Mouse (Mus musculus) kidney, adult 2 months (tissue): Measurements from ENCODE around the gene Abcb8. TPM values are rescaled to one million over a fixed set of nuclear protein-coding genes. Genes with fewer than 3 reads are reported as not detected.

Experiments
- DNase-seq: peaks from one replicate; pipeline ENCODE4 v3.0.0; 2021
- H3K27ac ChIP-seq: fragments of 200-500 bp; 2 replicates; pipeline ENCODE4 v1.5.1; 2012; ENCODE audit warnings: low read depth, low read length, control low read depth, inconsistent platforms; ENCODE audit not compliant: insufficient read depth
- H3K27me3 ChIP-seq: fragments of 200-500 bp; replicated peaks from 2 replicates; pipeline ENCODE4 v1.6.1; 2012; ENCODE audit warnings: mild to moderate bottlenecking, moderate library complexity, low read length, inconsistent platforms; ENCODE audit not compliant: control insufficient read depth, insufficient read depth
- H3K36me3 ChIP-seq: fragments of 200-500 bp; 2 replicates; pipeline ENCODE4 v1.6.1; 2012; ENCODE audit warnings: mild to moderate bottlenecking, moderate library complexity, low read length, inconsistent platforms; ENCODE audit not compliant: control insufficient read depth, insufficient read depth
- H3K4me1 ChIP-seq: fragments of 200-500 bp; 2 replicates; pipeline ENCODE4 v1.6.1; 2011; ENCODE audit warnings: low read length; ENCODE audit not compliant: control insufficient read depth, insufficient read depth
- H3K4me3 ChIP-seq: fragments of 200-500 bp; 2 replicates; pipeline ENCODE4 v1.5.1; 2011; ENCODE audit warnings: mild to moderate bottlenecking, low read depth, low read length, control low read depth; ENCODE audit not compliant: insufficient read depth
- CTCF ChIP-seq: fragments of 200-500 bp; conservative IDR thresholded peaks from 2 replicates; pipeline ENCODE4 v1.5.1; 2011; ENCODE audit warnings: low read depth, mild to moderate bottlenecking, control low read depth, low read length, moderate library complexity, mixed read lengths; ENCODE audit not compliant: insufficient read depth, insufficient read length
- POLR2A ChIP-seq: fragments of 200-500 bp; IDR thresholded peaks from one replicate; pipeline ENCODE4 v1.6.1; 2011; ENCODE audit warnings: low read depth, low read length, control low read depth
- WGBS: fragments of 180-500 bp; shearing (Covaris S2); methylation state at CpG from one replicate; pipeline ENCODE4 v1.1.7; 2018; 5-methylcytosine and 5-hydroxymethylcytosine counted together
- polyA plus RNA-seq: library from polyadenylated mRNA; depleted of rRNA; stranded (reverse); fragments of >200 nt; gene quantifications from 2 replicates; pipeline ENCODE4 v1.2.3, GENCODE M21; 2012

Abcb8 gene
- polyA plus RNA-seq, 1 experiment: 112 TPM

DNA sequence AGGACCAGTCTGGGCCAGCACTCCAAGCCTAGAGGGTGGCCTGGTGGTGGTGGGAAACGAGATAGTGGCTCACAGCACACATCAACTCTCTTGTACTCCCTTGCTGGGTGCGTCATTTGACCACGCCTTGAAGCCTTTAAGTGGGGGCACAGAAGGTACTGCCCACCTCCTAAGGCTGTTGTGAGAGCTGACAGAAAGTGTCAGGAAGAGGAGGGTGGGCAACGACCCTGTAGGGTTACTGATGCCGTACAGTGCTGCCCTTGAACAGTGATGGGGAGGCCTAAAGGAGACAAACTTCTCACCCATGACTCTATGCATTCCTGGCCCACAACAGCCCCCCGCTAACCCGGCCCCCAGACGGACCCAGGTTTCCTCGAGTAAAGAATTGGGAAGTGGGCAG is 27.0 kb upstream of the Abcb8 start:
- Histone ChIP-seq H3K27me3 (no peaks in the 10 kb centered on the region), H3K4me3 (no peak overlapping the region), H3K27ac (no peak overlapping the region), H3K36me3 (no peaks in the 10 kb centered on the region), H3K4me1 (no peaks in the 10 kb centered on the region)
- no peak for DNase-seq
- WGBS: 72% methylated on average over 9 of the region's 9 CpGs
- no peak for TF ChIP-seq POLR2A
- no peak for TF ChIP-seq CTCF

DNA sequence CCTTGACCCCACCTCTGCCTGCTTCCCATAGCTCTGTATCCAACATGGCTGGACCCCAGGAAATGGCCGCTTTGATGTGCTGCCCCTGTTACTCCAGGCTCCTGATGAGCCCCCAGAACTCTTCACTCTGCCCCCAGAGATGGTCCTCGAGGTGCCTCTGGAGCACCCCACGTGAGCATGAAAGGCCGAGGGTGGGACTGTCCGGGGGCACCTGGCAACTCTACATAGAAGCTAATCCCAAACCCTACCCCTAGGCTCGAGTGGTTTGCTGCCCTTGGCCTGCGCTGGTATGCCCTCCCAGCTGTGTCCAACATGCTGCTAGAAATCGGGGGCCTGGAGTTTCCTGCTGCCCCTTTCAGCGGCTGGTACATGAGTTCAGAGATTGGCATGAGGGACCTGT is 23.7 kb upstream of the Abcb8 start:
- no peak for DNase-seq
- no peaks in the 10 kb centered on the region for H3K4me1 ChIP-seq
- no peaks in the 10 kb centered on the region for H3K36me3 ChIP-seq
- H3K27ac ChIP-seq: no peak overlapping the region
- TF ChIP-seq CTCF: no peak
- no peak for TF ChIP-seq POLR2A
- H3K27me3 ChIP-seq: no peaks in the 10 kb centered on the region
- H3K4me3 ChIP-seq: no peak overlapping the region
- 89% methylated on average over 9 of the region's 9 CpGs for WGBS

DNA sequence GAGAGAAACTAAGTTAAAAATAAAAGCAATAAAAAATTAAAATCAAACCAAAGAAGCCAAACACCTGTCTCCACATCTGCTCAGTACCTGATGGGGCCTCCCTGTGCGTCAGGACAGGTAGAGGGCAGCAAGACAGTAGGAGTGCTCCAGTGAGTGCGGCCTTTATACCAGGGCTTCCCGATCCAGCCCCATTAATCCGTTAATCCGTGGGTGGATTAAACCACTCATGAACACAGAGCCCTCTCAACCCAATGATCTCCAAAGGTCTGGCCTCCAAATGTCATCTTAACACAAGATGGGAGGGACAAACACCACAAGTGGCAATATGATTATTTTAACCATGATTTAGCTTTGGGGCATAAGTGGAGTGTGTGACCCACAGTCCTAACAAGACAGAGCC is 19.7 kb upstream of the Abcb8 start:
- DNase-seq: no peak
- Histone ChIP-seq H3K4me1 (no peaks in the 10 kb centered on the region), H3K4me3 (no peak overlapping the region), H3K36me3 (no peaks in the 10 kb centered on the region), H3K27ac (no peak overlapping the region), H3K27me3 (no peaks in the 10 kb centered on the region)
- TF ChIP-seq CTCF (no peak), POLR2A (no peak)
- 83% methylated on average over 5 of the region's 5 CpGs for WGBS

DNA sequence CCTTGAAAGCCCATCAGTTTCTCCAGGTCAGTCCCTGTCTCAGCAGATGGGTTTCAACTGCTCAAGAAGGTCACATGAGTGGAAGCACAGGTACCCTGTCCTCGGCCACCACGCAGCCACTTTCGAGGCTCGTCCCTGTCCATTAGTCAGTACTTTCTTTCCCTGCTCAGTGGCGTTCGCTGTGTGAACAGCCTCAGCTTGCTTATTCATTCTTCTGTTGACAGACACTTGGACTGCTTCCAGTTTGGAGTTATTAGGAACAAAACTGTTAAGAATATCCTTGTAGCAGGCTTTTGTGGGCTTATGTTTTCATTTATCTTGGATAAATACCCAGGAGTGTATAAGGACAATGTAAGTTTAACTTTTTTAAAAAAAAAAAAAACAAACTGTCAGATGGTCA is 19.2 kb upstream of the Abcb8 start:
- peak; percentile 12 for DNase-seq
- Histone ChIP-seq H3K27ac (no peak overlapping the region), H3K36me3 (no peaks in the 10 kb centered on the region), H3K4me3 (no peak overlapping the region), H3K4me1 (no peaks in the 10 kb centered on the region), H3K27me3 (no peaks in the 10 kb centered on the region)
- TF ChIP-seq CTCF (no peak), POLR2A (no peak)
- WGBS: 46% methylated on average over 6 of the region's 6 CpGs

DNA sequence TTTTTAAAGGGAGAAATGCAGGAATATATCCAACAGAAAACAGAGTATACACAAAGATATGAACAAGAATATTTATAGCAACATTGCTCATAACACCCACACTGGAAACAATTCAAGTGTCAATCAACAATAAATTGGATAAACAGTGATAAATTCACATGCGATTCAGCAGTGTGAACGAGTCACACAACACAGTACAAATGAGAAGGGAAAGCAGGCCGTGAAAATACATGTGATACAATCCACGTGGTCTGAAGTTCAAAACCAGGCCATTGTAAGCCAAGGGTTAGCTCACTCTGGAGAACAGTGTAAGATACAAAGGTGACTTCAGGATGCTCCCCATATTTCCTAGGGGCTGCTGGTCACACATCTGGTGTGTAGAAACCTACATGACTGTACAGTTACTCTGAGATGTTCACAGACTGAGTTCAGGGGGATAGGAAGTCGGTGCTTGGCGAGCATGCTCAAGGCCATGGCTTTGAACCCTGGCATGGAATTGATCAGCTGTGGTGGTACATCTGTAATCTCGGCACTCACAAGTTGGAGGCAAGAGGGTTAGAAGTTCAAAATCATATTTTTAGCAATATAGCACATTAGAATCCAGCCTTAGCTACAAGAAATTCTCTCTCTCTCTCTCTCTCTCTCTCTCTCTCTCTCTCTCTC is 18.7 kb upstream of the Abcb8 start:
- H3K27ac ChIP-seq: no peak overlapping the region
- H3K36me3 ChIP-seq: no peaks in the 10 kb centered on the region
- DNase-seq: no peak
- no peaks in the 10 kb centered on the region for H3K4me1 ChIP-seq
- TF ChIP-seq POLR2A (no peak), CTCF (no peak)
- WGBS: 65% methylated on average over 7 of the region's 7 CpGs
- H3K27me3 ChIP-seq: no peaks in the 10 kb centered on the region
- no peak overlapping the region for H3K4me3 ChIP-seq

DNA sequence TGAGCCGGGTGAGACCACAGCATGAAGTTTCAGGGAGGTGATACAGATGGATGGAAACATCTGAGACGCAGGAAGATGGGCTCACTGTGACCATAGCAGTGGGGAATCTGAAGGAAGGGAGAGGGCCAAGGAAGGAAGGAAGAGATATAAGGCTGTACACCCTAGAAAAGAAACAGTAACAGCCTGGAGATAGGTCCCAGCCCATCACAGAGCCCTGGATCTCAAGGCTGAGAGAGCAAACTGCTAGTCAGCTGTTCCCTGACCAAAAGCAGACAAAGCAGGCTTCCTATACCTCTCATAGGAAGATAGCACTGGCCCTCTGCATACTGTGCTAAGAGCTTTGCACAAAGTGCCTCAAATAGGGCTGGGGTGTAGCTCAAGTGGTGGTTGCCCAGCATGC is 14.8 kb upstream of the Abcb8 start:
- TF ChIP-seq POLR2A (no peak), CTCF (no peak)
- WGBS: 89% methylated on average over 2 of the region's 2 CpGs

DNA sequence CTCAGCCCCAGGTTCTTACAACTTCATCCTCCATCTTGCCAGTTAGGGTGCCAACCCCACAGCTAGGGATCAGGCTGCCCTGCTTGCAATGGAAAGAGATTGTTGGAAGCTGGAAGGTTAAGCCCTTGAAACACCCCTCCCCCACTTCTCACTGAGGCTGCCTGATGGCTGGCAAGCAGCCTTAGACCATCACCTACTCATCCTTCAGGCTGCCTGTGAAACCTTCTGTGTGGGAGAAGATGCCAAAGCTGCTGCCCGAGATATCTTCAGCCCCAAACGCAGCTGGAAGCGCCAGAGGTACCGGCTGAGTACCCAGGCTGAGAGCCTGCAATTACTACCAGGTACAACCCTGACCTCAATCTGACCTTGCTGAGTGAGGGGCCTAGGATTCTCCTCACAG is 14.0 kb upstream of the Abcb8 start:
- Histone ChIP-seq H3K4me3 (no peak overlapping the region), H3K27me3 (no peaks in the 10 kb centered on the region), H3K36me3 (no peaks in the 10 kb centered on the region), H3K4me1 (peaks cover 5% of the 10 kb centered on the region; the same call in 1 of the 2 replicates), H3K27ac (no peak overlapping the region)
- 79% methylated on average over 4 of the region's 4 CpGs for WGBS
- no peak for TF ChIP-seq POLR2A
- no peak for TF ChIP-seq CTCF
- no peak for DNase-seq

More for the DNA sequence above, 14.8 kb upstream of the Abcb8 start:
- no peaks in the 10 kb centered on the region for H3K27me3 ChIP-seq
- H3K36me3 ChIP-seq: no peaks in the 10 kb centered on the region
- no peak overlapping the region for H3K4me3 ChIP-seq
- no peak overlapping the region for H3K27ac ChIP-seq
- DNase-seq: no peak
- H3K4me1 ChIP-seq: peaks cover 2% of the 10 kb centered on the region; the same call in 1 of the 2 replicates
